Mouse (Mus musculus) small intestine, adult 2 months (tissue): ENCODE measurements at regions not wholly inside any gene's neighbourhood (a gene's known extent, or its start where the extent isn't known, plus 50 kb on each side); places are given as distances from the start of the nearest gene placed in this dataset.

Experiments
- CTCF ChIP-seq: fragments of 200-500 bp; IDR thresholded peaks from 2 replicates; pipeline ENCODE4 v1.5.1; 2012; ENCODE audit warnings: low read depth, mild to moderate bottlenecking, control low read depth, inconsistent platforms, low read length, moderate library complexity, mixed read lengths; ENCODE audit not compliant: insufficient replicate concordance, insufficient read length; ENCODE audit errors: extremely low read depth
- POLR2A ChIP-seq: fragments of 200-500 bp; IDR thresholded peaks from 2 replicates; pipeline ENCODE4 v1.6.1; 2012; ENCODE audit warnings: low read depth, mild to moderate bottlenecking, control low read depth, inconsistent platforms, low read length, moderate library complexity

DNA sequence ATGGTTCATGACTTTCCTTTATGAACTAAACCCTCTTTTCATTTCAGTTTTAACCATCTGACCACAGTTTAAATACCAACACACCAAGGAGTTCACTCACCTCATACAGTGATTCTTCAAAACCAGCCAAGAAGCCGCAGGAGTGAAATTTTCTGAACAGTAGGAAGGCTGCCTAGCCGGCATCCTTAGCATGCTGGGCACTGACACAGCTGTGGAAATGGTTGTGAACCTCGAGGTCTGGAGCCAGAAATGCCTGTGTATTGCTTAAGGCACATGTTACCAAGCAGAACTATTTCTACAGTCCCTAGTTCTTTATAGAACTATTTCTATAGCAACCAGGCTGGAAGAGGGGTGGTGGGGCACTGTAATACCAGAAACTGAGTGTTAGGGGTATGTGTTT lies 102.1 kb upstream of the Meis1 start:
- TF ChIP-seq CTCF (no peak), POLR2A (no peak)
